Mouse (Mus musculus) lung, postnatal 0 days (tissue): Measurements from ENCODE around the gene Dvl1.

Source experiments
- CTCF ChIP-seq: IDR thresholded peaks from 2 replicates; pipeline ENCODE4 v1.5.1; 2016; ENCODE audit warnings: antibody characterized with exemption, mild to moderate bottlenecking
- EP300 ChIP-seq: IDR thresholded peaks from 2 replicates; pipeline ENCODE4 v1.6.1; 2016; ENCODE audit warnings: antibody characterized with exemption, mild to moderate bottlenecking, control low read depth

GRCm38 (mm10) chr4:155833234-155833633 is 14.0 kb upstream of the Dvl1 start:
- no peak for TF ChIP-seq EP300
- TF ChIP-seq CTCF, result no peak
